Mouse (Mus musculus) kidney, postnatal 4 days (tissue): Measurements from ENCODE around the gene Klhl5.
"Not testable (repeated sequence)": the region's sequence is repeated elsewhere in the genome, so short reads cannot be mapped to it uniquely, and the experiment has no call there.

Experiments used
- DNase-seq, 2 experiments: peaks; one replicate each; pipeline ENCODE4 v3.0.0; 2021; ENCODE audit warnings: mixed read lengths in 2 of 2

The Klhl5 gene

DNA sequence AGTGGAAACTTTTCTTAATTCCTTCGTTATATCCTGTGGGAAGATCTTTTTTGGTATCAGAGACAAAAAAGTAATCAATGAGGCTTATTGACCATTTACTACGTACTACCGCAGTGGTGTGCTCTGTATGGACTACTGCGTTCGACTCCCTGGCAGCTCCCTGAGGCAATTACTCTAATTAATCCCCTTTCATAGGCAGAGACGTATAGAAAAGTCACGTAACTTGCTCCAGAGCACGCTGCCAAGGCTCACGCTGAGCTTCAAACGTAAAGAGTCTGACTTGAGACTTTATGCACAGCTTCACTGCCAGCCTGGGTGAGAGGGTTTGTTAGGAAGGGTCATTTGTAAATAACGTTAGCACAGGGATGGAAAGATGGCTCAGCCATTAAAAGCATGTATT, 7.3 kb upstream of the Klhl5 start:
- DNase-seq = no peak

DNA sequence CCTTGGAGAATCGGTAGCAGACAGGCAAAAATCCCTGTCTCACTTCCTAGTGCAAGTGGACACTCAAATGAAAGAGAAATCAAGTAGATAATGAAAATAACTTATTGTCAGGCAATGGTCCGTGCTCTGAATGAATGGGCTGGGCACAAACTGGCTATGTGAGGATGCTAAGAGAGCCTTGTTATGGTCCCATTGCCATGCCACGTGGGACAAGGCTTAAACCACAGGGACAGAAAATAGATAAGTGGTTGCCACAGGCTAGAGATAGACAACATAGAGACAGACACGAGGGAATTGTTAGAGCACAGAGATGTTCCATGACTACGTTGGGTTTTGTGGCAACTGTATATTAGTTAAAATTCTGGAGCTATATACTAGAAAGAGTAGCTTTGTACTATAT, 6.1 kb upstream of the Klhl5 start:
- DNase-seq = no peak

DNA sequence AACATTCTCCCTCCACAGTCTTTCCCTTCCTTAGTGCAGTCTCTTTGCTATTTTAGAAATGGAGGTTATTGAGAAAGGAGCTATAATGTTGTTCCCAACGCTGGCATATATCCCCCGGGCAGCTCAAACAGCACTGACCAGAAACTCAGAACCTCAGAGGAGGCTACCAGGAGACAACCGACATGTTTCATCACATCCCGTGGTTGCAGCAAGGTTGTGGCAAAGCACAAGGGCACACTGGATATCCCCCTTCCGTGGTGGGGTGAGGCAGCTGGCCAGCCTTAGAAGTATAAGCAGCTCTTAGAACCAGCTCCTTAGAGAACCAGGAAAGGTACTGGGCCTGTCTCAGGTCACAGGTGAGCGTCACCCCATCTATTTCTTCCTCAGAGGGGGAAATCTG, 5.7 kb upstream of the Klhl5 start:
- DNase-seq = no peak

DNA sequence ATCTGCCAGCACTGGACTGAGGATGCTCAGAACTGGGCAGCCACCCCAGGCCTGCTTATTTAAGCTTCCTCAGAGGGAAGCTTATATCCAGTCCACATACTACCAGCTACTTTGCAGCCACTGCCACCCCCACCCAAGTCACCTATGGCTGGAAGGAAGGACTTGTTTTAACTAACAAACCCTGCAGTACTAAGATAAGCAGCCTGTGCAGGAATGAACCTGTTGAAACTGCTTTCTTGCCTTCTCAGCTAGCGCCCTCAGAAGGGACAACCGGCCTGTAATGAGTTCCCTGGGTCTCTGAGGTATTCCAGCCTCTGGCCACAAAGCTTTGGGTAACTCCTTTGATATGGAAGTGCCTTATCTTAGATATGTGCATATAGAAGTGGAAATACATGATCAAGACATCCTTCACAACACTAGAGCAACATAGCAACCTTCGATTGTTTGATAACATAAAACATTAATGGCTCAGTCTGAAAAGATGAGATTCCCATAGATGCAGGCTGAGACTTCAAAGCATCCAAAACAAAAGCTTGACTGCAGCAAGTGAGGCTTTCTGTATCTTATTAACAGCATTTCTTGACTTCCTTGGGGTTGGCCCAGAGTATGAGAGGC, 5.2 kb upstream of the Klhl5 start:
- no peak for DNase-seq

DNA sequence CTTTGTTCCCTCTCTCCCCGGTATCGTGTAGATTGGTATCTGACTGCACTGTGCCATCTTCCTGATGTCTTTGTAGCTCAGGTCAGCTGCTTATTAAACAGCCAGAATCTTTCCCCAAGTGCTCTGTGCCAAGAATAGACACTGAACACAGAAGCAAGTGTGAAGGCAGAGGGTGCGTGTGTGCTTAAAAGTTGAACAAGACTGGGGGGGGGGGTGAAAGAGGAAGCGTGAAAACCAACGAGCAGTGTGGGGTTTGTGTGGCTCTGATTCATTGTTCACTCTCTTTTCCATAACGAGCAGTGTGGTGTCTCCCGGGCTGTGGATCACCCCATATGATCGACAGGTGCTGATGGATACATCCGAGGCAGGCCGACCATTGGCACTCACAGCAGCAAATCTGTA, 4.7 kb upstream of the Klhl5 start:
- no peak for DNase-seq

DNA sequence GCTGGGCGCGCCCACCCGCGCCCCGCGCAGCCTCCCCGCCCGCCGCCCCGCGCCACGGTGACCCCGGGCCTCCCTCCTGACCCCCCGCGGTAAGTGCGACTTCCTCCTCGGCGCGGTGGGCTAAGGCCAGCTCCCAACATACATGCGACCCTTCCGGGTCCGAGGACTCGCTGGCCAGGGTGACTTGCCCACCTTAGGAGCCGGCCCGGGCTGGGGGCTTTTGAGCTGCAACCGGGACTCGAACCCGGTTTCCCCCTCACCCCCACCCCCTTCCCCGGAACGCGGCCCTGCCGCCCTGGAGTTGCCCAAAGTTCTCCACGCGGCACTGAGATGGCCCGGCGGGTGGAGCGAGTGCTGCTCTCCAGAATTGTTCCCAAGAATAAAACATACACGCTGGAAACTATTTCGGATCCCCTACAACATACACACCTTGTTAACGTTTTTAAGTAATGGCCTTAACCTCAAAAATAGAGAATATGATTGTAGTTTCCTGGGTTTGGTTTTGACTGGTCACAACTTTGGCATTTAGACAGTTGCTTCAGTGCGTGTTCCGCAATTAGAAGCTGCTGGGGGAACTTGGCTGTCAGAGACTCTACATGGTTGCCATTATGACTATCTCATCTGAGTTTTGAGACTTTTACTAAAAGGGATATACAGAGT, 564 bp downstream of the Klhl5 start:
- DNase-seq = peak; percentile 54 to 65

DNA sequence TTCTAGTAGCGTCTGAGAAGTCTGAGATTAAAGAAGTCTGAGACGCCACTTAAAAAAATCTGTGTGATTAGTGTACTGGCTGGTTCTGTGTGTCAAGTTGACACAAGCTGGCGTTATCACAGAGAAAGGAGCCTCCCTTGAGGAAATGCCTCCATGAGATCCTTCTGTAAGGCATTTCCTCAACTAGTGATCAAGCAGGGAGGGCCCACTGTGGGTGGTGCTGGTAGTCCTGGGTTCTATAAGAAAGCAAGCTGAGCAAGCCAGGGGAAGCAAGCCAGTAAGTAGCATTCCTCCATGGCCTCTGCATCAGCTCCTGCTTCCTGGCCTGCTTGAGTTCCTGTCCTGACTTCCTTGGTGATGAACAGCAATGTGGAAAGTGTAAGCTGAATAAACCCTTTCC, 4.9 kb downstream of the Klhl5 start:
- not testable (repeated sequence) for DNase-seq

DNA sequence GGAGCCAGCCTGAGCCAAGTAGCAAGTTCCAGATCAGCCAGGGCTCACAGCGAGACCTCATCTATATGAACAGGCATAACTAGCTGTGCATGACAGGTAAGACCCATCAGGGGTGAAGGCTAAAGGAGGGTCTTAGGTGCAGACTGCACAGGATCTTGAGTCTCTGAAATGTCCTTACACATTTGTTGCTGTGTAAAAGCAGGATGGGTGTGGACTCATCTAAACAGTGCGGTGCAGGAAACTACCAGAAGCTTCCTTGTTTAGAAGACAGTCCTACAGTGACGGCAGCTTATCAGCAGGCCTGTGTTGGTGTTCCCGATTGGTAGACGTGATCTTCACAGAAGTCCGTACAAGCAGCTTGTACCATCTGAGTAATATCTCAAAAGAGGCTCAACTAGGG, 6.0 kb downstream of the Klhl5 start:
- DNase-seq = no peak

DNA sequence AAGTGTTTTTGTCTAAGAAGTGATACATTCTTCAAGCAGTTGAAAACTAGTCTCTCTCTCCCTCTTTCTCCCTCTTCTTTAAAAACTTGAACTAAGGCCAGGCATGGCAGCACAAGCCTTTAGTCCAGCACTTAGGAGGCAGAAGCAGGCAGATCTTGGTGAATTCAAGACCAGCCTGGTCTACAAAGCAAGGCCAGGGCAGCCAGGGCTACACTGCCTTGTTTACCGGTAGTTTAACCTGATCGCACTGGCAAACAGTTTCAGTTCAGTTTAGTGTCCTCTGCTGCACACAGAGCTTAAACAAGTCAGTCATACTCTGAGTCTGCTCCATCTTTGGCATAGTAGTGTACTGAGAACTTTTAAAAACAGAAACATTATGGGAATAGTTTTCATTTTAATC, 9.4 kb downstream of the Klhl5 start:
- no peak for DNase-seq

DNA sequence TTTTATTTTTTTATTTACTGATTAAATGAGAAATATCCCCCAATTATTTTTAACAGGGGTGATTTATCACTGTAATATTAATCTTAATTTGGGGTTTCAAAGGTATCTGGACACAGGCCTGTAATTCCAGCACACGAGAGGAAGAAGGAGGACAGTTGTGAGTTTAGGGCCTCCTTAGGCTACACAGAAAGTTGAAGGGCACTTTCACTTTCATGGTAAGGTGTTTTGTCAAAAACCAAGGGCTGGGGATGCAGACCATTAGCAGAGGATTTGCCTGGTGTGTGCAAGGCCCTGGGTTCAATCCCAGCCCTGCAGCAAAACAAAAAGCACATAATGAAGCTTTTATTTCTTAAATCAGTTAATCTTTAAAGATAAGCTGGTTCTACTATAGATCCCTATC, 12.2 kb downstream of the Klhl5 start:
- no peak for DNase-seq

DNA sequence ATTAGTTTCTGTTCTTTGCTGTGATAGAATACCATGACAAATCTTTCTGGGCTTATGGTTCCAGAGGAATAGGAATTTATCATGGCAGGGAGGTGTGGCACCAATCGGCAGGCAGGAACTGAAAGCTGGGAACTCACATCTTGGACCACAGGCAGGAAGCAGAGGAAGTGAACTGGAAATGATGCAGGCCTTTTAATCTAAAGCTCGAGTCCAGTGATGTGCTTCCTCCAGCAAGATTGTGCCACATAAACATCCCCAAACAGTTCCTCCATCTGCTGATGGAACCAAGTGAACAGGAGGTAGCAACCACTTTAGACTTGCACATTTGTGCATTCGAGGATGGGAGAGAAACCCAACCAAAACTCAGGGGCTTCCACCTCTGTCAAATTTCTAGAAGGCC, 12.6 kb downstream of the Klhl5 start:
- no peak for DNase-seq

DNA sequence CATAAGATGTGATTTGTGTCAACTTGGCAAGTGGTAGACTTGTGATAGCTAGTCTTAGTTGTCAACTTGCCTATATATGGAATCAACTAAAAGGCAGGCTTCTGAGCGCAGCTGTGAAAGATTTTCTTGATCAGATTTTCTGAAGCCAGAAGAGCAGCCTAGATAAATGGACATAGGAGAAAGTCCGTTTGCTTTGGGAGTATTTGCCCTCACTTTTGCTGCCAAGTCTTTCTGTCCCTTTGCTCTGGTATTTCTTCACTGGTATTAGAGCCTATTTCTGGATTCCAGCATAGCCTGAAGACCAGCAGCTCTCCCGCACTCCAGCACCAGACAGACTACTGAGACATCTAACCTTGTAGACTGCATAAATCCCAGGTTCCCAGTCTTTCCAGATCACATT, 15.3 kb downstream of the Klhl5 start:
- no peak for DNase-seq

DNA sequence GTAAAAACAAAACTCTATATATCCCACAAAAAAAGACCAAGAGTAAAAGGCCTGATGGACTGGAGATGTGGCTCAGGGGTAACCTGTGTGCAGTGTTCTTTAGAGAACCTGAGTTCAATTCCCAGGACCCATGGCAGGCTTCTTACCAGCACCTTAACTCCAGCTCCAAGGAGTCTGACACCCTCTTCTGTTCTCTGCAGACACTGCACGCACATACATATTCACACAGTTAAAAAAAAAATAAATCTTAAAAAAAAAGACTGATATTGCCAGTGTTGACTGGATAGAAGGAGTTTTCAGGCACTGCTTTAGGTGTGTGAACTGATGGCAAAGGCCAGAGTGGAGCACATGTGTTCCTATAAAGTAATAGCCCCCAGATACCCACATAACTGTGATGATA, 18.8 kb downstream of the Klhl5 start:
- DNase-seq = no peak

DNA sequence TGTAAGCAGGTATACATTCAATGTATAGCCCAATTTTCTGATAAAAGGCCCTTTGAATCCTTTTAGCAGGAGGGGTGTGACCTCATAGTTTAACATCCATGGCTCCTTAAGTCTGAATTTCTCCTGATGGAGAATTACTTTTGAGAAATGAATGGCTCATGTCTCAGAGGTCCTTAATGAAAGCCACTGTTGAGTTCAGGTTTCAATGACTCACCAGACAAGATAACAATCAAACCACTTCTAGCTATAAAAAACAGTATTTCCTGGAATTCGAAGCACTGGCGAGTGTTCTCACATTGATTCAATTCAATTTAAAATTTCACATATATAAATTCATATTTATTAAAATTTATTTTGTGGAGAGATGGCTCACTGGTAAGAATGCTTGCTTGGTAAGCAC, 21.1 kb downstream of the Klhl5 start:
- DNase-seq = no peak

DNA sequence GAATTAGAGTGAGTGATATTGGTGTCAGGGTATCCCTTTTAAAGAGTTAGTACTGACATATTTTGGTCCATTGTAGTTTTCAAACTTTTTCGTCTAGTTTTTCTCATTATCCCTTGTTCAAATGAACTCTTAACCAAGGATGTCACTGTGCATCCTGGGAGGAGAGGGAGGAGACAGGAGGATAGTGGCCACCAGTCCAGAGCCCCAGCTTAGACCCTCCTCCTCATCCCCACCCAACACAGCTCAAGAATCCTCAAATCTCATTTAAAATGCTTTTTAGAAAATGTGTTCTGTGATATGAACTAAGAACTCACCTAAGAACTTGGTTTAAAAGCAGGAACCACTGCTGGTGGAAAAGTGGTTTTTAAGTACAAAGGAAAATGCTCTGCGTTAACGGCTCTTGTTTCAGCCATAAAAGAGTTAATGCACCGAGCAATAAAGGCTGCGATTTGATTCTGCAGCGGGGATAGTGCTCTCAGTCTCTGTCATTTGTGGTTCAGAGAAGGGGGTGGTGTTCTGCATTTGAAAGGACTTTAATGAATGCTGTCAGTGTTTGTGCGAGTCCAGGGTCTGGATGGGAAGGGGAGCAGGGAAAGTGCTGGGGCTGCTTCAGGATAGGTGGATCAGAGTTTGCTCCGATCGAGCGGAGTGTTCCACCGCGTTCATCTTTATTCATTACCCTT, 23.3 kb downstream of the Klhl5 start:
- peak in 1 of 2 experiments; percentile 27 for DNase-seq

DNA sequence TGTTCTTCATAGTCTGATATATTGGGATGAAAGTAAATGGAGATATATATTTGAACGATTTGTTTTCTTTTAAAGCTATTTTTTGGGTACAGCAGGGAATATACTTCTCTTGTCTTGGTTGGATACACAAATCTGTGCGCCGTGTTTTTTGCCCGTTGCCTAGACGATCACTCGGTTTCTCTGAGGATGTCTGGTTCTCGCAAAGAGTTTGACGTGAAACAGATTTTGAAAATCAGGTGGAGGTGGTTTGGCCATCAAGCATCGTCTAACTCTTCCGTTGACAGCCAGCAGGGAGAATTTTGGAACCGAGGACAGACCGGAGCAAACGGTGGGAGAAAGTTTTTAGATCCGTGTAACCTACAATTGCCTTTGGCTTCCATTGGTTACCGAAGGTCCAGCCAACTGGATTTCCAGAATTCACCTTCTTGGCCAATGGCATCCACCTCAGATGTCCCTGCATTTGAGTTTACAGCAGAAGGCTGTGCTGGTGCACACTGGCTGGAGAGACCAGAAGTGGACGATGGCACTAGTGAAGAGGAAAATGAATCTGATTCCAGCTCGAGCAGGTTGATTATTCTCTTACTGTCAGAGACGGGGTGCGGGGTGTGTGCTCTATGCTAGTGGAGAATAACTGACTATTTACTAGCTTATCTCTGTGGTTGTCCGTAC, 24.0 kb downstream of the Klhl5 start:
- DNase-seq = no peak

DNA sequence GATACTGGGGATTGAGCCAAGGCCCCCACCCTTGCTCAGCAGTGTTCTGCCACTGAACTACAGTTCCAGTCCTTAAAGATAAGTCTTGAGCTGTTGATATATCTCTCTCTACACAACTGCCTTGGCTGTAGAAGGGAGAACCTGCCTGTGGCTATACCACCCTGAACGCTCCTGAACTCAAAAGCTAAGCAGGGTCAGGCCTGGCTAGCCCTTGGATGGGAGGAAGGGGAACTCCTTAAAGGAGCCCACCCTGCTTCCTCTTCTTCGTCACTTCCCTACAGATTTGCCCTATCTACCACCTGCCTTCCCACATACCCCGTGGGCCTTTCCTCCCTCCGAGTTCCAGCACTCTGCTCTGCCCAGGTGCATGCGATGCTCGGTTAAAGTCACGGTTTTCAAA, 28.8 kb downstream of the Klhl5 start:
- DNase-seq = no peak

DNA sequence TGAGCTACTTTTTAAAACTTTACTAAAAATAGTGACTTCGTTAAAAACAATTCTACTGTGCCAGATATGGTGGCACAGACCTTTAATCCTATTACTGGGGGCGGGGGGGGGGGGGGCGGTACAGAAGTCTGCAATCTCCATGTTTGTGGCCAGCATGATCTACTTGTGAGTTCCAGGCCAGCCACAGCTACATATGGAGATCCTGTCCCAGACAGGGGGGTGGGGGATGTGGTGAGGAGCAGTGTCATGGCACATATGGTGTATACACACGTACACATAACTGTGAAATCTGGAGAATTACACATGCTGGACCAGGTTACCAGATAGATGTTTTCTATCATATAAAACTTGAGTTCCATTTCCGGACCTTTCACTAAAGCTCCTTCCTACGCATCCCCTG, 29.7 kb downstream of the Klhl5 start:
- no peak for DNase-seq

DNA sequence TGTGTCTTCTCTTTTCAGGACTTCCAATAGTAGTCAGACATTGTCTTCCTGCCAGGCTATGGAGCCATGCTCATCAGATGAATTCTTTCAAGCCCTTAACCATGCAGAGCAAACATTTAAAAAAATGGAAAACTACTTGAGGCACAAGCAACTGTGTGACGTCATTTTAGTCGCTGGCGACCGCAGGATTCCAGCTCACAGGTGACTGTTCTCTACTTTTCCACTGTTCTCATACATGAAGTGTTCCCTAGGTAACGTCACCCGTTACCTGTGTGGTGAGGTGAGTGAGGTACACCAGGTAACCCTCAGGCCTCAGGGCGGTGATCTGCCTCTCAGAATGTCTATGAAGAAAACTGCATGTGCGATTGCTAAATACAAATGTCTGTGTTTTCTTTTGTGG, 33.9 kb downstream of the Klhl5 start:
- no peak for DNase-seq

DNA sequence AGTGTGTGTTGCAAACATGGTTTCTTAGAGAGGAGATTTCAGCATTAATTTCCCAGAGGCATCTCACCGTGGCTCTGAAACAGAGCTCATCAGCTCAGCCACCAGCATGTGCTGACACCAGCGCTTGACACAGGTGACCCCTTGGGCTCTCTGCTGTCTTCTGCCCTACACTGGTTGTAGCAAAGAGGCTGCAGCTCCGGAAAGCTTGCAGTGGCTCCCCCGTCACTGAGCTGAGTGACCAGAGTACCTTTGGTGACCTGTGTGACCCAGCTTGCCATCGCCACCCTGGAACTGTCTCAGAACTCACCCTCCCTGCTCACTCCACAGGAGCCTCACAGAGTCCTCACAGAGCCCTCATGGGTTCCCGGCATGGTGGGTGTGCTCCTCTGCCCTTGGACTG, 34.9 kb downstream of the Klhl5 start:
- no peak for DNase-seq

DNA sequence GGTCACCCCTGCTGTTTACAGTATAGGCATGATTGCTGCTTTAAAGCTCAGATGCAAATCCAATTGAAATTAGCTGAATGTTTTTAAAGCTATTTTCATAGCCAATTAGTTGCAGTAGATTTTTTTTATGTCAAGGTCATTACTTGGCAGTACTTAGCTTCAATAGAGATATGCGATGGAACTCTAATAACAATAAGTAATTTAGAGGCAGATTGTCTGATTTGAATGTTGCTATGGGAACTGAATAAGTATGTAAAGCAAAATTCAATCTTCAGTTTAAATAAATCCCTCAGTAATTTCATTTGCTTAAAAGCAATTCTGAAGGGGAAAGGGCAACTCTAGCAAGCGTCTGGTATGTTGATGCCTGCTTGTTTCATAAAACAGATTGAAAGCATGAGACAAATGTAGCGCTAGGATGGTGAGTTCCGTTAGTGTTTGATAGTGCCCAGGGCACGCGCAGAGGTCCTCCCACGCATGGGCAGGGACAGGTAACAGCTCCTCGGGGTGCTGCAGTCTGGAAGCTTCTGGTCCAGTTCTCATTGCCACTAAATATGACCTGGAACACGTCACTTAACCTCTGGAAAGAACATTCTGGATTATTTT, 38.3 kb downstream of the Klhl5 start:
- no peak for DNase-seq

DNA sequence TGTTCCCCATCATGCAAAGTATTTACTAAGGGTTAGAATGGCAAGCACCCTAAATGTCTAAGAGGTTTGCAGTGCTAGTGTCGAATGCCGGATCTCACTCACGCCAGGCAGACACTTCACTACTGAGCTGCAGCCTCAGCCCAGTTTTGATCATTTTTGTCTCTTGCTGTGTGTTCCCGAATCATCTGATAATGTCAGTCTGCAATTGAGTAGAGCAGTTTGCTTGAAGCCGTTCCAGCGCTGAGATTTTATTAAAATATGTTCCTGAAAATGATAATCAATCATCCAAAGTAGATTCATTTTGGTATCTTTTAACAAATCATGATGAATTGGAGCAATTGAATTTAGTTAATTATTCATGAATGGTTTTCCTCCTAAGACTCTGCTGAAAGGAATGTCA, 39.4 kb downstream of the Klhl5 start:
- DNase-seq = no peak

DNA sequence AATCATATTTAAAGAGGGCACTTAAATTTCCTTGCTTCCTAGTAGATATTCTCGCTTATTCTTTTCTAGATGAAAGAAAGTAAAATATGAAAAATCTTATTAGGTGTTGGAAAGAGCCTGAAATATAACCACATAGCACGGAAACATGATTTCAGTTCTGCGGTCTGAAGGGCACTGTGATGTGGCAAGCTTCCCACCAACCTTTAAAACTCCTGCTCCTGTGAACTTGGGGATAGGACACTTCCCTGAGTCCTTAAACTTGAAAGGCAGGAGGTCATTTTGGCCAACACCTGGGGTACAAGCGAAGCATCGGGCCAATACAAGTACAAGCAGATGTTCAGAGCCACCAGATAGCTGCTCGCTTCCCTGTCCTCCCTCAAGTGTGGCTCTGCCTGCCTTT, 42.4 kb downstream of the Klhl5 start:
- no peak for DNase-seq
